Mouse (Mus musculus) MEL (cell line): ENCODE measurements around the gene Tox3. TPM values are rescaled to one million over a fixed set of nuclear protein-coding genes. Genes with fewer than 3 reads are reported as not detected.

Experiments
- DNase-seq: peaks from one replicate; pipeline ENCODE4 v3.0.0; 2011; ENCODE audit warnings: low read depth, low spot score
- H3K27ac ChIP-seq: 2 replicates; pipeline ENCODE4 v1.5.1; 2012; ENCODE audit warnings: low read depth, mild to moderate bottlenecking, control low read depth, low read length, moderate library complexity; ENCODE audit not compliant: control insufficient read depth
- H3K27me3 ChIP-seq, 2 experiments: fragments of 150-350 bp in 1 of 2; sonication (generic) in 1 of 2; 2 replicates each; pipeline ENCODE4 v1.6.1; 2012; ENCODE audit warnings: low read length in 2 of 2, mild to moderate bottlenecking in 2 of 2, improper control_type of control experiment in 1 of 2, moderate library complexity in 1 of 2; ENCODE audit not compliant: insufficient read depth in 2 of 2, control insufficient read depth in 1 of 2
- H3K36me3 ChIP-seq, 2 experiments: 2 replicates each; pipeline ENCODE4 v1.6.1; 2012 to 2014; ENCODE audit warnings: low read length in 2 of 2, improper control_type of control experiment in 1 of 2, inconsistent platforms in 1 of 2, mild to moderate bottlenecking in 1 of 2; ENCODE audit not compliant: insufficient read depth in 2 of 2, control insufficient read depth in 1 of 2
- H3K4me1 ChIP-seq, 2 experiments: fragments of 150-350 bp in 1 of 2; sonication (generic) in 1 of 2; 2 replicates each; pipeline ENCODE4 v1.6.1; 2012; ENCODE audit warnings: low read length in 2 of 2, improper control_type of control experiment in 1 of 2, mild to moderate bottlenecking in 1 of 2; ENCODE audit not compliant: insufficient read depth in 2 of 2, control insufficient read depth in 1 of 2
- H3K4me3 ChIP-seq, 2 experiments: fragments of 150-350 bp in 1 of 2; sonication (generic) in 1 of 2; 2 replicates each; pipeline ENCODE4 v1.5.1; 2012; ENCODE audit warnings: low read depth in 2 of 2, low read length in 2 of 2, mild to moderate bottlenecking in 2 of 2, moderate library complexity in 2 of 2, control low read depth in 1 of 2, improper control_type of control experiment in 1 of 2; ENCODE audit not compliant: control insufficient read depth in 1 of 2, insufficient read depth in 1 of 2
- H3K79me2 ChIP-seq: 2 replicates; pipeline ENCODE4 v1.6.1; 2012; ENCODE audit warnings: mild to moderate bottlenecking, low read length, moderate library complexity; ENCODE audit not compliant: control insufficient read depth, poor library complexity, insufficient read depth
- H3K9ac ChIP-seq: 2 replicates; pipeline ENCODE4 v1.6.1; 2012; ENCODE audit warnings: low read depth, mild to moderate bottlenecking, control low read depth, low read length, moderate library complexity; ENCODE audit not compliant: control insufficient read depth, poor library complexity, severe bottlenecking
- H3K9me3 ChIP-seq: fragments of 150-350 bp; sonication (generic); replicated peaks from 2 replicates; pipeline ENCODE4 v1.6.1; 2012; ENCODE audit warnings: mild to moderate bottlenecking, low read length, improper control_type of control experiment, moderate library complexity; ENCODE audit not compliant: insufficient read depth
- CHD2 ChIP-seq: IDR thresholded peaks from 2 replicates; pipeline ENCODE4 v1.6.1; 2011; ENCODE audit warnings: low read length, improper control_type of control experiment
- CTCF ChIP-seq, 3 experiments: IDR thresholded peaks in 2 of 3; conservative IDR thresholded peaks in 1 of 3; 2 replicates each; pipeline ENCODE4 v1.5.1; 2011 to 2012; ENCODE audit warnings: low read length in 3 of 3, low read depth in 2 of 3, mild to moderate bottlenecking in 2 of 3, improper control_type of control experiment in 1 of 3, inconsistent platforms in 1 of 3, mixed read lengths in 1 of 3, moderate library complexity in 1 of 3; ENCODE audit not compliant: control insufficient read depth in 1 of 3, insufficient read depth in 1 of 3, poor library complexity in 1 of 3, severe bottlenecking in 1 of 3
- E2F4 ChIP-seq: IDR thresholded peaks from 2 replicates; pipeline ENCODE4 v1.6.1; 2011; ENCODE audit warnings: low read depth, low read length, improper control_type of control experiment, borderline replicate concordance
- EP300 ChIP-seq, 2 experiments: IDR thresholded peaks; 2 replicates each; pipeline ENCODE4 v1.6.1; 2011; ENCODE audit warnings: improper control_type of control experiment in 2 of 2, low read length in 2 of 2, low read depth in 1 of 2, mild to moderate bottlenecking in 1 of 2
- ETS1 ChIP-seq: IDR thresholded peaks from 2 replicates; pipeline ENCODE4 v1.6.1; 2012; ENCODE audit warnings: low read depth, mild to moderate bottlenecking, inconsistent platforms, low read length, improper control_type of control experiment, moderate library complexity
- GABPA ChIP-seq: IDR thresholded peaks from 2 replicates; pipeline ENCODE4 v1.6.1; 2012; ENCODE audit warnings: low read depth, mild to moderate bottlenecking, inconsistent platforms, low read length, improper control_type of control experiment, moderate library complexity
- GATA1 ChIP-seq: IDR thresholded peaks from 2 replicates; pipeline ENCODE4 v1.6.1; 2011; ENCODE audit warnings: low read depth, low read length, improper control_type of control experiment
- JUND ChIP-seq: IDR thresholded peaks from 2 replicates; pipeline ENCODE4 v1.6.1; 2011; ENCODE audit warnings: low read depth, mild to moderate bottlenecking, improper control_type of control experiment, low read length
- MAFK ChIP-seq: IDR thresholded peaks from 2 replicates; pipeline ENCODE4 v1.6.1; 2011; ENCODE audit warnings: low read depth, mild to moderate bottlenecking, low read length, improper control_type of control experiment, borderline replicate concordance
- MAX ChIP-seq: IDR thresholded peaks from 2 replicates; pipeline ENCODE4 v1.6.1; 2011; ENCODE audit warnings: low read length, improper control_type of control experiment
- MAZ ChIP-seq: IDR thresholded peaks from 2 replicates; pipeline ENCODE4 v1.6.1; 2012; ENCODE audit warnings: low read depth, mild to moderate bottlenecking, inconsistent platforms, low read length, improper control_type of control experiment
- MYC ChIP-seq: IDR thresholded peaks from 2 replicates; pipeline ENCODE4 v1.6.1; 2011; ENCODE audit warnings: low read depth, mild to moderate bottlenecking, low read length, improper control_type of control experiment, moderate library complexity
- NELFE ChIP-seq: IDR thresholded peaks from 2 replicates; pipeline ENCODE4 v1.6.1; 2011; ENCODE audit warnings: low read depth, low read length, improper control_type of control experiment
- POLR2A ChIP-seq, 2 experiments: IDR thresholded peaks; 2 replicates each; pipeline ENCODE4 v1.6.1; 2011 to 2012; ENCODE audit warnings: low read length in 2 of 2, mild to moderate bottlenecking in 2 of 2, control low read depth in 1 of 2, improper control_type of control experiment in 1 of 2, low read depth in 1 of 2, moderate library complexity in 1 of 2; ENCODE audit not compliant: control insufficient read depth in 1 of 2, insufficient read depth in 1 of 2, poor library complexity in 1 of 2
- POLR2AphosphoS2 ChIP-seq: IDR thresholded peaks from 2 replicates; pipeline ENCODE4 v1.6.1; 2011; ENCODE audit warnings: low read length, improper control_type of control experiment
- POLR2AphosphoS5 ChIP-seq: IDR thresholded peaks from 2 replicates; pipeline ENCODE4 v1.6.1; 2012; ENCODE audit warnings: low read depth, borderline replicate concordance, mild to moderate bottlenecking, inconsistent platforms, low read length, moderate library complexity, mixed read lengths
- RAD21 ChIP-seq: IDR thresholded peaks from 2 replicates; pipeline ENCODE4 v1.6.1; 2011; ENCODE audit warnings: mild to moderate bottlenecking, low read depth, low read length, improper control_type of control experiment
- SIN3A ChIP-seq: IDR thresholded peaks from 2 replicates; pipeline ENCODE4 v1.6.1; 2012; ENCODE audit warnings: low read length, improper control_type of control experiment, inconsistent platforms
- TAL1 ChIP-seq: IDR thresholded peaks from 2 replicates; pipeline ENCODE4 v1.6.1; 2012; ENCODE audit warnings: mild to moderate bottlenecking, inconsistent platforms, low read length, moderate library complexity, mixed read lengths
- TCF12 ChIP-seq: IDR thresholded peaks from 2 replicates; pipeline ENCODE4 v1.6.1; 2014; ENCODE audit warnings: low read depth, mild to moderate bottlenecking, inconsistent platforms, low read length, improper control_type of control experiment, moderate library complexity
- UBTF ChIP-seq: IDR thresholded peaks from 2 replicates; pipeline ENCODE4 v1.6.1; 2012; ENCODE audit warnings: low read depth, mild to moderate bottlenecking, inconsistent platforms, low read length, improper control_type of control experiment, moderate library complexity, borderline replicate concordance; ENCODE audit not compliant: insufficient read depth
- USF1 ChIP-seq: IDR thresholded peaks from 2 replicates; pipeline ENCODE4 v1.6.1; 2014; ENCODE audit warnings: low read depth, mild to moderate bottlenecking, inconsistent platforms, low read length, improper control_type of control experiment, moderate library complexity
- ZC3H11A ChIP-seq: IDR thresholded peaks from 2 replicates; pipeline ENCODE4 v1.6.1; 2012; ENCODE audit warnings: low read depth, mild to moderate bottlenecking, inconsistent platforms, low read length, improper control_type of control experiment
- ZMIZ1 ChIP-seq: IDR thresholded peaks from 2 replicates; pipeline ENCODE4 v1.6.1; 2012; ENCODE audit warnings: low read depth, mild to moderate bottlenecking, inconsistent platforms, low read length, improper control_type of control experiment, moderate library complexity
- polyA plus RNA-seq, 2 experiments: library from polyadenylated mRNA; stranded (reverse) in 1 of 2; unstranded in 1 of 2; fragments of >175 nt in 1 of 2; fragments of >200 nt in 1 of 2; gene quantifications; 2 replicates each; pipeline versions ENCODE4 v1.2.1 to v1.2.4; 2012; ENCODE audit warnings: low replicate concordance in 2 of 2, low read depth in 1 of 2; ENCODE audit not compliant: insufficient read length in 2 of 2, insufficient read depth in 1 of 2, missing spikeins in 1 of 2
- total RNA-seq: library from RNA; depleted of rRNA; stranded (reverse); fragments of 300-350 nt; gene quantifications from 2 replicates; pipeline ENCODE4 v1.2.3, GENCODE M21; 2012

Tox3 gene
- total and polyA plus RNA-seq, 3 experiments = not detected

DNA sequence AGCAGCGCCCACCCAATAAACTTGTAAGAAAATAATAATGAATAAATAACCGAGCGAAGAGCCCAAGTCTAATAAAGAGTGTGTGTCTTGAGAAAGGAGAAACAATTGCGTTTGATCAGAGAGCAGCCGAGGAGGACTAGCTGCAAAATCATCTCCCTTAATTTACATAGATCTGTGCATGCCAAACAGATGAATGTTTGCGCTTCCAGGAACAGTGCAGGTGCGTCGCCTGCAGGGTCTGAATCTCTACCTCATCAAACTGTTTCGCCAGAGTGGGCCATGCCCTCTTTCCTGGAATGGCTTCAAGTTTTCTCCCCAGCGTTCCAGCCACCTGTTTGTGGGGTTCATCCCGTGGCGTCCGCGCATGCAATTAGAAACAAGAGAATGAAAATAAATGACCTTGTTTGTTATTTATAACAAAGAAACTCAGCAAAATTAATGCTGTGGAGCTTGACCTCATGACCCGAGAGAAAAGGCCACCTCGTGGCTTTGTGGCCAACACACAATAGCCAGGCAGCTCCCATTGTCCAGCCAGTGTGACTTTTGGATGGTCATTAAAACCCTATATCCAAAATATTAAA lies 5.9 kb upstream of the Tox3 start:
- H3K79me2 ChIP-seq = no peaks in the 10 kb centered on the region
- H3K4me3 ChIP-seq = no peak overlapping the region
- TF ChIP-seq EP300 (IDR thresholded peaks at IDR 0.05; ENCODE audit: low read depth in 1 of 2, low read length in 2 of 2) = no peak
- TF ChIP-seq ETS1 = no peak
- no peak for TF ChIP-seq CTCF (IDR thresholded peaks at IDR 0.05 in 2 of 3, conservative IDR thresholded peaks at IDR 0.05 in 1 of 3; ENCODE audit: control insufficient read depth in 1 of 3, insufficient read depth in 1 of 3, low read depth in 2 of 3, low read length in 3 of 3, poor library complexity in 1 of 3, severe bottlenecking in 1 of 3)
- TF ChIP-seq POLR2AphosphoS5 = no peak
- no peak for TF ChIP-seq POLR2A (IDR thresholded peaks at IDR 0.05; ENCODE audit: control insufficient read depth in 1 of 2, insufficient read depth in 1 of 2, low read depth in 1 of 2, low read length in 2 of 2, poor library complexity in 1 of 2)
- no peak for TF ChIP-seq ZC3H11A
- no peak for TF ChIP-seq MAFK
- TF ChIP-seq GABPA = no peak
- no peak for TF ChIP-seq E2F4
- TF ChIP-seq POLR2AphosphoS2 = no peak
- no peak for TF ChIP-seq USF1
- no peak for TF ChIP-seq JUND
- no peak for TF ChIP-seq UBTF
- no peak for TF ChIP-seq NELFE
- no peak for TF ChIP-seq MAX
- no peak for TF ChIP-seq CHD2
- no peak for TF ChIP-seq TAL1
- no peaks in the 10 kb centered on the region for H3K36me3 ChIP-seq
- no peak for DNase-seq
- H3K4me1 ChIP-seq = no peaks in the 10 kb centered on the region
- H3K9me3 ChIP-seq = no peaks in the 10 kb centered on the region
- H3K9ac ChIP-seq = no peak overlapping the region
- no peaks in the 10 kb centered on the region for H3K27me3 ChIP-seq
- no peak overlapping the region for H3K27ac ChIP-seq

DNA sequence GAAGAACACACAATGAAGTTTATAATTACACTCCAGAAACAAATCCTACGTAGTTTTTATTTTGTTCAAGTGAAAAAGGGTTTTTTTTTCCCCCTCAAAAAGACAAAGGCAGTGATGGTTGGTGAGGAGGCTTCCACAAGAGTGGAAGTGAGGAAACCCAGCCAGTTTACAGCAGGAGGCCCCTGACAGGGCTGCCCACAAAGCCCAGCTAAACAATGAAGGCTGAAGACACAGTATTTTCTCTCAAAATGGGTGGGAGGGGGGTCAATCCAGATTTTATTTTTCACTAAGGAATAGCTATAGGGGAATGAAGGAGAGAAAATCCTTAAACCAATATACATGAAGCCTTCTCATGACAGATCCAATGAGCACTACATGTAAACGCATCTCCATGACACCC lies 5.4 kb upstream of the Tox3 start:
- no peak overlapping the region for H3K9ac ChIP-seq
- H3K4me1 ChIP-seq = no peaks in the 10 kb centered on the region
- H3K27ac ChIP-seq = no peak overlapping the region
- no peaks in the 10 kb centered on the region for H3K27me3 ChIP-seq
- no peaks in the 10 kb centered on the region for H3K9me3 ChIP-seq
- DNase-seq = no peak
- no peak for TF ChIP-seq ZMIZ1
- no peak for TF ChIP-seq SIN3A
- TF ChIP-seq RAD21 = no peak
- TF ChIP-seq MYC = no peak
- no peak for TF ChIP-seq GATA1
- TF ChIP-seq TCF12 = no peak
- no peak for TF ChIP-seq POLR2A (IDR thresholded peaks at IDR 0.05; ENCODE audit: control insufficient read depth in 1 of 2, insufficient read depth in 1 of 2, low read depth in 1 of 2, low read length in 2 of 2, poor library complexity in 1 of 2)
- TF ChIP-seq MAZ = no peak
- TF ChIP-seq EP300 (IDR thresholded peaks at IDR 0.05; ENCODE audit: low read depth in 1 of 2, low read length in 2 of 2) = no peak
- no peaks in the 10 kb centered on the region for H3K79me2 ChIP-seq
- no peak overlapping the region for H3K4me3 ChIP-seq
- no peaks in the 10 kb centered on the region for H3K36me3 ChIP-seq
